Comparison of ENCODE assay signal across 7 mouse cellular contexts in genomic region chr17:13457942-13458341, GRCm38 (mm10).
DNase-seq lines count a peak whose midpoint lies in the region; ATAC-seq and TF ChIP-seq lines count a peak whose summit lies in the region.
"Not testable (repeated sequence)": the region's sequence is repeated elsewhere in the genome, so short reads cannot be mapped to it uniquely, and the experiment has no call there.

No protein-coding gene starts in this region.

- ATAC-seq in forebrain, postnatal 0 days = 0 out of 2 replicates have a peak, but pooled peaks have one; percentile 34
- ATAC-seq in hindbrain, embryonic 15.5 days (ENCODE audit: low FRiP score, low read depth) = 0 out of 2 replicates have a peak, but pooled peaks have one; percentile 55
- ATAC-seq in kidney, embryonic 15.5 days (replicated peaks; ENCODE audit: low FRiP score) = 0 out of 2 replicates have a peak, but pooled peaks have one; percentile 36
- ATAC-seq in kidney, postnatal 0 days (replicated peaks; ENCODE audit: low FRiP score, low read depth) = peak; percentile 40; the same call in 1 of the 2 replicates
- peak; percentile 34; the same call in 1 of the 2 replicates for ATAC-seq in midbrain, embryonic 14.5 days (ENCODE audit: low FRiP score, low TSS enrichment)
- ATAC-seq in midbrain, embryonic 16.5 days = 0 out of 2 replicates have a peak, but pooled peaks have one; percentile 32
- ATAC-seq in stomach, postnatal 0 days (ENCODE audit: low FRiP score, low TSS enrichment) = 0 out of 2 replicates have a peak, but pooled peaks have one; percentile 58

- H3K4me1 ChIP-seq in forebrain, postnatal 0 days (ENCODE audit: insufficient read depth); hindbrain, embryonic 15.5 days (replicated peaks); kidney, embryonic 15.5 days; kidney, postnatal 0 days (replicated peaks; ENCODE audit: insufficient read depth, low read length); midbrain, embryonic 14.5 days (ENCODE audit: control insufficient read depth, insufficient read depth, low read length); midbrain, embryonic 16.5 days (ENCODE audit: control insufficient read depth, insufficient read depth, low read length); stomach, postnatal 0 days (replicated peaks; ENCODE audit: control insufficient read depth, insufficient read depth): not testable (repeated sequence)

- not testable (repeated sequence) for H3K9me3 ChIP-seq in forebrain, postnatal 0 days (ENCODE audit: low read length); kidney, embryonic 15.5 days (replicated peaks); kidney, postnatal 0 days (replicated peaks; ENCODE audit: low read length); midbrain, embryonic 14.5 days (ENCODE audit: control insufficient read depth, low read length); midbrain, embryonic 16.5 days (replicated peaks; ENCODE audit: control insufficient read depth, low read length, poor library complexity, severe bottlenecking); stomach, postnatal 0 days (ENCODE audit: control insufficient read depth, low read length)
- H3K9me3 ChIP-seq in hindbrain, embryonic 15.5 days = peaks cover 11% of the 10 kb centered on the region; the same call in 1 of the 2 replicates

- not testable (repeated sequence) for H3K4me2 ChIP-seq in forebrain, postnatal 0 days (ENCODE audit: low read depth); hindbrain, embryonic 15.5 days; kidney, embryonic 15.5 days; kidney, postnatal 0 days (ENCODE audit: low read length); midbrain, embryonic 14.5 days (ENCODE audit: low read length); midbrain, embryonic 16.5 days (ENCODE audit: low read length); stomach, postnatal 0 days (replicated peaks; ENCODE audit: low read depth)

- H3K27me3 ChIP-seq in forebrain, postnatal 0 days (ENCODE audit: insufficient read depth, low read length); hindbrain, embryonic 15.5 days; kidney, embryonic 15.5 days; kidney, postnatal 0 days (ENCODE audit: insufficient read depth, low read length); midbrain, embryonic 14.5 days (ENCODE audit: control insufficient read depth, insufficient read depth, low read length); midbrain, embryonic 16.5 days (ENCODE audit: control insufficient read depth, insufficient read depth, low read depth, low read length); stomach, postnatal 0 days (ENCODE audit: control insufficient read depth, insufficient read depth, low read length): not testable (repeated sequence)

- not testable (repeated sequence) for H3K27ac ChIP-seq in forebrain, postnatal 0 days (ENCODE audit: low read depth, low read length); hindbrain, embryonic 15.5 days (replicated peaks); kidney, embryonic 15.5 days; kidney, postnatal 0 days; midbrain, embryonic 14.5 days (replicated peaks; ENCODE audit: low read depth, low read length); midbrain, embryonic 16.5 days (ENCODE audit: low read length); stomach, postnatal 0 days (replicated peaks)

- DNase-seq in forebrain, postnatal 0 days; kidney, postnatal 0 days (ENCODE audit: low spot score); midbrain, embryonic 14.5 days; stomach, postnatal 0 days (ENCODE audit: low spot score): not testable (repeated sequence)

- H3K4me3 ChIP-seq in forebrain, postnatal 0 days (ENCODE audit: low read depth, low read length); hindbrain, embryonic 15.5 days; kidney, embryonic 15.5 days (replicated peaks); kidney, postnatal 0 days (replicated peaks; ENCODE audit: low read depth, low read length); midbrain, embryonic 14.5 days (replicated peaks; ENCODE audit: low read depth, low read length); midbrain, embryonic 16.5 days (ENCODE audit: low read depth, low read length); stomach, postnatal 0 days (ENCODE audit: low read depth, low read length): not testable (repeated sequence)

- TF ChIP-seq CTCF in forebrain, postnatal 0 days (IDR thresholded peaks at IDR 0.05; ENCODE audit: low read depth); kidney, postnatal 0 days (IDR thresholded peaks at IDR 0.05; ENCODE audit: low read depth); stomach, postnatal 0 days (IDR thresholded peaks at IDR 0.05; ENCODE audit: low read depth): not testable (repeated sequence)

- TF ChIP-seq EP300 in stomach, postnatal 0 days (optimal IDR thresholded peaks at IDR 0.05) = not testable (repeated sequence)

- WGBS in forebrain, postnatal 0 days = 72% methylated on average over 2 of the region's 2 CpGs
- 89% methylated on average over 2 of the region's 2 CpGs for WGBS in hindbrain, embryonic 15.5 days
- WGBS in kidney, embryonic 15.5 days = 79% methylated on average over 2 of the region's 2 CpGs
- WGBS in kidney, postnatal 0 days = 82% methylated on average over 2 of the region's 2 CpGs
- 73% methylated on average over 2 of the region's 2 CpGs for WGBS in midbrain, embryonic 14.5 days
- 81% methylated on average over 1 of the region's 2 CpGs for WGBS in midbrain, embryonic 16.5 days
- WGBS in stomach, postnatal 0 days = 78% methylated on average over 2 of the region's 2 CpGs

- not testable (repeated sequence) for H3K36me3 ChIP-seq in forebrain, postnatal 0 days (ENCODE audit: insufficient read depth); hindbrain, embryonic 15.5 days; kidney, embryonic 15.5 days; kidney, postnatal 0 days (ENCODE audit: insufficient read depth, low read length); midbrain, embryonic 14.5 days (ENCODE audit: control insufficient read depth, insufficient read depth, low read length); midbrain, embryonic 16.5 days (ENCODE audit: control insufficient read depth, insufficient read depth, low read length); stomach, postnatal 0 days (ENCODE audit: control insufficient read depth, insufficient read depth, low read length)

- not testable (repeated sequence) for H3K9ac ChIP-seq in forebrain, postnatal 0 days; hindbrain, embryonic 15.5 days; kidney, embryonic 15.5 days; kidney, postnatal 0 days (ENCODE audit: low read depth, low read length); midbrain, embryonic 14.5 days (replicated peaks; ENCODE audit: low read length); midbrain, embryonic 16.5 days (ENCODE audit: low read depth, low read length); stomach, postnatal 0 days (ENCODE audit: low read length)
